Mouse (Mus musculus) bone marrow macrophage, adult 2 months (primary cell): Measurements from ENCODE around the gene Rbm33.

Experiments
- CTCF ChIP-seq: IDR thresholded peaks from 2 replicates; pipeline ENCODE4 v1.5.1; 2012; ENCODE audit warnings: low read depth, mild to moderate bottlenecking, low read length, moderate library complexity
- POLR2A ChIP-seq: IDR thresholded peaks from 2 replicates; pipeline ENCODE4 v1.6.1; 2012; ENCODE audit warnings: mild to moderate bottlenecking, low read depth, low read length, borderline replicate concordance

- TF ChIP-seq POLR2A (no peak), CTCF (no peak)
These were observed 149.4 kb downstream of the Rbm33 start for GRCm38 (mm10) chr5:28466351-28466750.
